Mouse (Mus musculus) lung, postnatal 25 days (tissue): Measurements from ENCODE around the gene Cdh4.

Experiments
- DNase-seq: peaks from one replicate; pipeline ENCODE4 v3.0.0; 2022; ENCODE audit warnings: low spot score

Cdh4 gene

DNA sequence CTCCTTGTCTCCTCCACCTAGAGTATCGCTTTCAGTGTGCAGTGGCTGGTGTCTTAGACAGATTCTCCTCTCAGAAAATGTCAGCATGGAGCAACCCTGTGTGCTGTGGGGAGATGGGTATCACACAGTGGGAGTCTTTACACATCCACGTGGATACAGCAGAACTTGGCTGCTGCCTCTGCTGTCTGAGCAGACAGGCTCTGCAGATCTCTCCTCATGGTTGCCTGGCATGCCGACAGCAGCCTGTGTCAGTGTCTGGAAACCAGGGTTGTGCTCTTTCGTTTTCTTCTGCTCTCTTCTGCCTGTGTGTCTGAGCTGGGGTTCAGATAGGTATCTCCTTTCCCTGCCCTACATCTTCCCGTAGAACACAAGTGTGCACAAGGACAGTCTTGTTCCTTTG, 237.6 kb downstream of the Cdh4 start:
- no peak for DNase-seq

DNA sequence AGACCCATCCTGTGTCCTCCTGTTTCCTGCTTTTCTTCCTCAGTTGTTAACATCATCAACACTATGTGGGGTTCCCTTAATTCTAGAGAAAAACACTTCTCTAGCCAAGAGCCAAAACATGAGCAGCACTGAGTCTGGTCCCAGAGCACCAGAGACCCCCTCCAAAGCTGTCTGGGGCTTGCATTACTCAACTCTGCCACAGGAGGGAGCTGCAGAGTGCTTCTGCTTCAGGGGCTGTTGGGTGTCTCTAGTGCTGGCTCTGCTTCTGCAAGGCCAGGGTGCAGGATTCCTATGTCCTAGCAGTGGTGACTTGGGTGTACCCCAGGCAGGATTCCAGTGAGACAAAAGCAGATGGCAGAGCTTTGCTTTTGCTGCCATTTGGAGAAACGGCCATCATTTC, 239.2 kb downstream of the Cdh4 start:
- no peak for DNase-seq

- no peak for DNase-seq
Observed at GRCm38 (mm10) chr2:179687243-179687681, 245.0 kb downstream of the Cdh4 start.

- DNase-seq, result no peak
Observed at GRCm38 (mm10) chr2:179688976-179689375, 246.7 kb downstream of the Cdh4 start.

- DNase-seq, result no peak
Observed at GRCm38 (mm10) chr2:179689761-179690160, 247.5 kb downstream of the Cdh4 start.

GRCm38 (mm10) chr2:179690571-179690970, 248.3 kb downstream of the Cdh4 start:
- no peak for DNase-seq

DNA sequence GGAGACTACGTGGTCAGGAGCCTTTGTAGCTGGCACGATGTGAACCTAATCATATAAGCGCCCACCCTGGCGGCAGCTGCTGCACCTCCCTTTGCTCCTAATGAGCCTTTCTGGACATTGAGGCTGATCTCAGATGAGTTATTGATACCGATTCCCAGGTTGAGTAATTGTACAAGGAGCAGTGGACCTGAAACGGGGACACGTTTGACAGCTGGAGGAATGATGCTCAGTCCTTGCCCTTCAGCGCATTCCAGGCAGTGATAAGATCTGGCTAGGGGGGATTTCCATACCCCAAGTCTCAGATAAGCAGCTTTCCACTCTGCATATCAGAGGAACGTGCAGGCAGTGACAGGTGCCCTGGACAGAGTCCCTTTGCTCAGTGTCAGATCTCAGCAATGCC, 252.7 kb downstream of the Cdh4 start:
- DNase-seq, result no peak

DNA sequence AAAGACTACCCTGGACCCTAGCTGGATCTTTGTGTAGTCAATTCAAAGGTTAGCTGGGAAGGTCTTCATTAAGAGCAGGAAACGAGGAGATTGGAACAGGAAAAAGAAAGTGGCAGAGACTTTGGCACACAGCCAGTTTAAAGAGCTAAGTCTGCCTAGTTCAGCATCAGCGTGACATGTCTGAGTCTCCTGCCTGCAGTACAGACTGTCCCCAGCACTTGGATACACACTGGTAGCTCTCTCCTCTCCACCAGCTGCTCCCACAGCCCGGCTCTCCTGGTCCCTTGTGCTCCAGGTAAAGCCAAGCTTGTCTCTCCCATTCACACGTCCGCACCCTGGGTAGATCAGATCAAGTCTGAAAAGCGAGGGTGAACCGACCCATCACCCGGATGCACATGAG, 255.4 kb downstream of the Cdh4 start:
- DNase-seq, result no peak

DNA sequence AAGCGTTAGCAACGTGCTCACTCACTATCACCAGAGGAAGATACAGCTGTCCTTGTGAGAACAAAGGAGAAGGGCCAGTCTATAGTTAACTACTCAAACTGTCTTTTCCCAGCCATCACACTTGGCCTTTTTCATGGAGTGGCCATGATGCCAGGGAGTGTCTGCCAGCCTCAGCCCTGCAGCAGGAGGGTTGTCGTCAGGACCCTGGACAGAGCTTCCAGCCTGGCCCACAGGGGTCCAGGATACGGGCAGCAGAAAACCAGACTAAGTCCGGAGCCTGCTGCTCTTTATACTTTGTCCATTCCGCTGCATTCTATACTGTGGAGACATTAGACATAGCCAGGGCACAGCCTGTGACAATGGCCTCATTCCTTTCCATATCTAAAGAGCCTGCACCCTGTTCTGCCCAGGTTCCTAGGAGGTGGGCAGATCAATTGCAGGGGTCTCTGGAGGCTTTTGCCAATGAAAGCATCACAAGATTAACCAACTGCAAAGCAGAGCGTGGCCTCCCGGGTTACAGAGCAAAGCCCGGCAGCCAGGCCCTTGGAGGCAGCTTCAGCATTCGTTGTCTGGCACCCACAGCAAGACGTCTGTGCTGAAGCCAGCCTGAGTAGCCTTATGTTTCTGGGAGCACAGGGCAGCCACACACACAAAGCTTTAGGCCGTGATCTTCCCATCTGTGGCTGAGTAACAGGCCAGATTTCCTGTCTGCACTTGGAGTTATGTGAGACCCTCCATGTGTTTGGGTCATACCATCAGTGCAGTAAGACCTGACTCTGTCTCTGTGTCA, 256.2 kb downstream of the Cdh4 start:
- no peak for DNase-seq

- no peak for DNase-seq
Observed at GRCm38 (mm10) chr2:179705043-179705442, 262.8 kb downstream of the Cdh4 start.

GRCm38 (mm10) chr2:179705461-179705860, 263.2 kb downstream of the Cdh4 start:
- DNase-seq, result no peak

DNA sequence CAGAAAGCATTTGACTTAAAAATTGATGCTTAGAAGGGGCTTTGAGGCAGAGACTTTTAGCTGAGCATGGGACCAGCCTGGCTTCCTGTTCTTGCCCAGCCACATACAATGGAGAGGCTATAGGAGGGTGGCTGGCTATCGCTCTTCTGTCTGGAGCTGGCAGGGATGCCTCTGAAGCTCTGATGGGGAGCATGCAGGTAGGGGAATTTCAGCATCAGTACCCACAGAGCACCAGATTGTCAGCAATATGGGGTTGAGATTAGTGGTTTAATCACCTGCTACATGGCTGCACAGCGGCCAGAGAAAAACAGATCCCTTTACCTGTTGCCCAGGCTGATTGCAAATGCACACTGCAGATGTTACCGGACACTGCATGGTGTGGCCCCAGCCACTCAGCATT, 264.4 kb downstream of the Cdh4 start:
- no peak for DNase-seq

GRCm38 (mm10) chr2:179709111-179709510, 266.9 kb downstream of the Cdh4 start:
- DNase-seq, result no peak

- no peak for DNase-seq
Observed at GRCm38 (mm10) chr2:179712690-179713089, 270.5 kb downstream of the Cdh4 start.

DNA sequence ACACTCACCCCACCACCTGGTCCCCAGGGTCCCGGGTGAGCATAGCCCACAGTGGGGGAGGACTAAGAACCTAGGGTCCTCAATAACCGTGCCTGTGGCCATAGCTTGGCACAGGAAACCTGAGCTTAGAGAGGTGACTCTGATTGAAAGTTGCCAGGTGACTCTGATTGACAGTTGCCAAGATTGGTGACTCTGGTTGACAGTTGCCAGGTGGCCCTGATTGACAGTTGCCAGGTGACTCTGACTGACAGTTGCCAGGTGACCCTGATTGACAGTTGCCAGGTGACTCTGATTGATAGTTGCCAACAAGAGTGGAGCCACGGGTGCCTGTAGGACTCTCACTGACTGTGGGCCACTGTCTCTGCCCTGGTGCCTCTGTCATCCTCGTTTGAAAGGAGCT, 271.1 kb downstream of the Cdh4 start:
- no peak for DNase-seq

DNA sequence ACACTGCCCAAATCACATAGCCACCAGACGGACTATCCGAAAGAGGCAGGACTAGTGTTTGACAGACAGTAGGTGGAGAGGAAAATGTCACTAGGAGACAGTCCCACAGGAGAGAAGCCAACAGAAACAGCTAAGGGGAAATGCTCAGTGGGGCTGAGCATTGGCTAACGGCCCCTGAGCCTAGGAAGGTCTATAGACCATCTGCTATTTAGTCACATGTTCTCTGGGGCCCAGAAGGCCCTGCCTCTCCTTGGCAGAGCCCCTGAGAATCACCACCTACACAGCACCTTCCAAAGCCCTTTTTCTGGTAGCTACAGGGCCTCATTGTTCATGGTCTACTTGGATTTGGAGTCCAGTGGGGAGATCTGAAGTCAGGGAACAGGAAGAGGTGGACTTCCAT, 271.9 kb downstream of the Cdh4 start:
- DNase-seq, result no peak

- no peak for DNase-seq
Observed at GRCm38 (mm10) chr2:179715375-179715774, 273.1 kb downstream of the Cdh4 start.

DNA sequence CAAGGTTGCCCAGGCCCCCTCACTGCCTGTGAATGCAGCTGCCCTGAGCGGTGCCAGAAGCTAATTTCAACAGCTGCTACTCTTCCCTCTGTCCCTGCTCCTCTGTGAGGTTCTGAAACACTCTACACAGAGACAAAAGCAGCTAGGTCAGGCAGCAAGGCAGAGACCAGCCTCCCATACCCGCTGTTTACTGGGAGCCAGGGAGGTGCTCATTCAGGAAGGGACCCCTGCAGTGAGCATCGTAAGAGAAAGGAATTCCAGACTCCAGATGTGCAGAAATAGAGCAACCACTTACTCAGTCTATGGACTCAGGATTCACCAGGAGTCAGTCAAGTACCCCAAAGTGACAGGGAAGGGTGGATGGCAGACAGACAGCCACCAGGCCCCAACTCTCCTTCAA, 278.1 kb downstream of the Cdh4 start:
- no peak for DNase-seq

DNA sequence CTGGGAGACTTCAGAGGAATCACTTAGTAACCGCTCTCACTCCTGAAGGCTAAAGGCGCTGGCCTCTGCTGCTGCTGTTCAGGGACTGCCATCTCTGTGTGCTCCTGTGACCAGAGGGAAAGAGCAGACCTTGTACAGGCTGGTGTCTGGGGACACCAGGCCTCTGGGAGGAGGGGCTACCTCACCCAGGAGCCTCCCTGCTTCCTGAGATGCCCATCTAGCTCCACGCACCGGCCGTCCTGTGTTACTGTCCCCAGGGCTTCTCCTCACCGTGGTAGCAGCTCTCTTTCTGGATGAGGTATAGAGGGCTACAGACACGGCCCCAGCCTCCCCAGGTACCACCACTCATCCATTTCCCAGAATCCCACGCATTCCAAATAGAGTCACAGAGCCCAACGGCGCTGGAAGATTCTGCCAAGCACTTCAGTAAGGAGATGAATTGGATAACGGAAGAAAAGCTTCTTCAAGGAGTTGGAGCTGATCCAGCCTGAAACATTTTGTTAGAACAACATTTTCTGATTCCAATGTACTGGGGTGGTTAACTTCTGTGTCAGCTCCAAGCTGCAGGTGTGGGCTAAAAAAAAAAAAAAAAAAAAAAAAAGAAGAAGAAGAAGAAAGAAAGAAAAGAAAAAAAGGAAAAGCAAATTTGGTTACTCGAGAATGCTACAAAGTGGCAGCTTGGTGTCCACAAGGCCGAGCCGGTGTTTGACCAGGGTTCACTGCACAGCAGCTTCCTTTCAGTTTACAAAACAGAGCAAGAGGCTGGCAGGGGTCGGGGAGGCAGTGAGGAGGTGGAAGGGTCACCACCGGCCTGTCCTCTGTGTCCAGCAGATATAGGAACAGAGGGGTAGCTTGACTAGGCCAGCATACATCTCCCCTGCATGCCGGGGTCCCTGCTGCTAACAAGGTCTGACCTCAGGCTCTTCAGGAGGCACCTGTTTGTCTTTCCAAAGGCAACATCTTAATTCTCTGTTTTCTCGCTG, 279.6 kb downstream of the Cdh4 start:
- DNase-seq, result peak; percentile 5

GRCm38 (mm10) chr2:179722776-179723386, 280.6 kb downstream of the Cdh4 start:
- no peak for DNase-seq

DNA sequence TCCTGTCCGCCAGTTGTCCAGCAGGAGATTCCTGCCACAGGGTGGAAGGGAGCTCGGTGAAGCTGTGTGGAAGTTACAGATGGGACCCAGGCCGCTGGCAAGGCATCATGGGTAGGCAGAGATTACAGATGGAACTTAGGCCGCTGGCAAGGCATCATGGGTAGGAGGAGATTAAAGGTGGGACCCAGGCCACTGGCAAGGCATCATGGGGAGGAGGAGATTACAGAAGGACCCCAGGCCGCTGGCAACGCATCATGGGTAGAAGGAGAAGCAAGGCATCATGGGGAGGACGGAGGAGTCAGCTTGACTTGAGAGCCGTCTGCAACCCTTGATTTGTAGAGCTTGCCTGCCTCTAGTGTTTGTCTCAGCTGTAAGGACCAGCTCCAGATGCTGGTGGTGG, 281.2 kb downstream of the Cdh4 start:
- DNase-seq, result no peak

DNA sequence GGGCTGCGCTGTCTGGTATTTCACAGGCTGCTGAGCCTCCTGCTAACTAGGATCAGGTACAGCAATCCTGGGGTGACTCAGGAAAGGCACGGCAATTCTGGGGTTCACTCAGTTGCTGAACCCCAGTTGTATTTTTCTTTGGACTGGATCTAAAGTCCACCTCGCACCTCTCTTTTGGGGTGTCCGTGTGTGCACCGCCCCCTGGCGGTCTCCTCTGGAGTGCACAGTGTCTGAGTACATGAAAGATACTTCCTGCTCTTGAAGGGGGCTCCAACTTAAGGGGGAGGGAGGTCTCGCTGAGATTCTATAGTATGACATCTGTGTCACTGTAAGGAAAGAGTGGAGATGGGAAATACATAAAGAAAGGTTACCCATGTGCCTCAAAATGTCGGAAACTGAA, 286.8 kb downstream of the Cdh4 start:
- no peak for DNase-seq

- no peak for DNase-seq
Observed at GRCm38 (mm10) chr2:179729802-179730201, 287.6 kb downstream of the Cdh4 start.
